Mouse (Mus musculus) MEL (cell line): ENCODE results near the gene Akap17b. TPM values are rescaled to one million over a fixed set of nuclear protein-coding genes. Genes with fewer than 3 reads are reported as not detected.

ENCODE experiments used
- DNase-seq: peaks from one replicate; pipeline ENCODE4 v3.0.0; 2011; ENCODE audit warnings: low read depth, low spot score
- H3K27ac ChIP-seq: 2 replicates; pipeline ENCODE4 v1.5.1; 2012; ENCODE audit warnings: low read depth, mild to moderate bottlenecking, control low read depth, low read length, moderate library complexity; ENCODE audit not compliant: control insufficient read depth
- H3K27me3 ChIP-seq, 2 experiments: fragments of 150-350 bp in 1 of 2; sonication (generic) in 1 of 2; 2 replicates each; pipeline ENCODE4 v1.6.1; 2012; ENCODE audit warnings: low read length in 2 of 2, mild to moderate bottlenecking in 2 of 2, improper control_type of control experiment in 1 of 2, moderate library complexity in 1 of 2; ENCODE audit not compliant: insufficient read depth in 2 of 2, control insufficient read depth in 1 of 2
- H3K36me3 ChIP-seq, 2 experiments: 2 replicates each; pipeline ENCODE4 v1.6.1; 2012 to 2014; ENCODE audit warnings: low read length in 2 of 2, improper control_type of control experiment in 1 of 2, inconsistent platforms in 1 of 2, mild to moderate bottlenecking in 1 of 2; ENCODE audit not compliant: insufficient read depth in 2 of 2, control insufficient read depth in 1 of 2
- H3K4me1 ChIP-seq, 2 experiments: fragments of 150-350 bp in 1 of 2; sonication (generic) in 1 of 2; 2 replicates each; pipeline ENCODE4 v1.6.1; 2012; ENCODE audit warnings: low read length in 2 of 2, improper control_type of control experiment in 1 of 2, mild to moderate bottlenecking in 1 of 2; ENCODE audit not compliant: insufficient read depth in 2 of 2, control insufficient read depth in 1 of 2
- H3K4me3 ChIP-seq, 2 experiments: fragments of 150-350 bp in 1 of 2; sonication (generic) in 1 of 2; 2 replicates each; pipeline ENCODE4 v1.5.1; 2012; ENCODE audit warnings: low read depth in 2 of 2, low read length in 2 of 2, mild to moderate bottlenecking in 2 of 2, moderate library complexity in 2 of 2, control low read depth in 1 of 2, improper control_type of control experiment in 1 of 2; ENCODE audit not compliant: control insufficient read depth in 1 of 2, insufficient read depth in 1 of 2
- H3K79me2 ChIP-seq: 2 replicates; pipeline ENCODE4 v1.6.1; 2012; ENCODE audit warnings: mild to moderate bottlenecking, low read length, moderate library complexity; ENCODE audit not compliant: control insufficient read depth, poor library complexity, insufficient read depth
- H3K9ac ChIP-seq: 2 replicates; pipeline ENCODE4 v1.6.1; 2012; ENCODE audit warnings: low read depth, mild to moderate bottlenecking, control low read depth, low read length, moderate library complexity; ENCODE audit not compliant: control insufficient read depth, poor library complexity, severe bottlenecking
- H3K9me3 ChIP-seq: fragments of 150-350 bp; sonication (generic); replicated peaks from 2 replicates; pipeline ENCODE4 v1.6.1; 2012; ENCODE audit warnings: mild to moderate bottlenecking, low read length, improper control_type of control experiment, moderate library complexity; ENCODE audit not compliant: insufficient read depth
- CHD1 ChIP-seq: IDR thresholded peaks from 2 replicates; pipeline ENCODE4 v1.6.1; 2012; ENCODE audit warnings: low read depth, mild to moderate bottlenecking, inconsistent platforms, low read length, improper control_type of control experiment
- CTCF ChIP-seq, 3 experiments: IDR thresholded peaks in 2 of 3; conservative IDR thresholded peaks in 1 of 3; 2 replicates each; pipeline ENCODE4 v1.5.1; 2011 to 2012; ENCODE audit warnings: low read length in 3 of 3, low read depth in 2 of 3, mild to moderate bottlenecking in 2 of 3, improper control_type of control experiment in 1 of 3, inconsistent platforms in 1 of 3, mixed read lengths in 1 of 3, moderate library complexity in 1 of 3; ENCODE audit not compliant: control insufficient read depth in 1 of 3, insufficient read depth in 1 of 3, poor library complexity in 1 of 3, severe bottlenecking in 1 of 3
- ELF1 ChIP-seq: IDR thresholded peaks from 2 replicates; pipeline ENCODE4 v1.6.1; 2014; ENCODE audit warnings: low read depth, mild to moderate bottlenecking, inconsistent platforms, low read length, improper control_type of control experiment, moderate library complexity
- EP300 ChIP-seq, 2 experiments: IDR thresholded peaks; 2 replicates each; pipeline ENCODE4 v1.6.1; 2011; ENCODE audit warnings: improper control_type of control experiment in 2 of 2, low read length in 2 of 2, low read depth in 1 of 2, mild to moderate bottlenecking in 1 of 2
- HCFC1 ChIP-seq: IDR thresholded peaks from 2 replicates; pipeline ENCODE4 v1.6.1; 2012; ENCODE audit warnings: low read depth, mild to moderate bottlenecking, inconsistent platforms, low read length, improper control_type of control experiment, moderate library complexity
- KAT2A ChIP-seq: conservative IDR thresholded peaks from 2 replicates; pipeline ENCODE4 v1.6.1; 2012; ENCODE audit warnings: low read depth, low read length, improper control_type of control experiment, inconsistent platforms
- MAZ ChIP-seq: IDR thresholded peaks from 2 replicates; pipeline ENCODE4 v1.6.1; 2012; ENCODE audit warnings: low read depth, mild to moderate bottlenecking, inconsistent platforms, low read length, improper control_type of control experiment
- MEF2A ChIP-seq: IDR thresholded peaks from 2 replicates; pipeline ENCODE4 v1.6.1; 2014; ENCODE audit warnings: low read depth, mild to moderate bottlenecking, inconsistent platforms, low read length, improper control_type of control experiment; ENCODE audit not compliant: poor library complexity, insufficient replicate concordance, severe bottlenecking; ENCODE audit errors: extremely low read depth
- MYB ChIP-seq: IDR thresholded peaks from 2 replicates; pipeline ENCODE4 v1.6.1; 2011; ENCODE audit warnings: mild to moderate bottlenecking, low read depth, low read length, improper control_type of control experiment
- MYC ChIP-seq: IDR thresholded peaks from 2 replicates; pipeline ENCODE4 v1.6.1; 2011; ENCODE audit warnings: low read depth, mild to moderate bottlenecking, low read length, improper control_type of control experiment, moderate library complexity
- RAD21 ChIP-seq: IDR thresholded peaks from 2 replicates; pipeline ENCODE4 v1.6.1; 2011; ENCODE audit warnings: mild to moderate bottlenecking, low read depth, low read length, improper control_type of control experiment
- SMC3 ChIP-seq: IDR thresholded peaks from 2 replicates; pipeline ENCODE4 v1.6.1; 2011; ENCODE audit warnings: low read depth, low read length, improper control_type of control experiment
- TBP ChIP-seq: IDR thresholded peaks from 2 replicates; pipeline ENCODE4 v1.8.0; 2011; ENCODE audit warnings: low read depth, low read length, improper control_type of control experiment
- TCF12 ChIP-seq: IDR thresholded peaks from 2 replicates; pipeline ENCODE4 v1.6.1; 2014; ENCODE audit warnings: low read depth, mild to moderate bottlenecking, inconsistent platforms, low read length, improper control_type of control experiment, moderate library complexity
- ZC3H11A ChIP-seq: IDR thresholded peaks from 2 replicates; pipeline ENCODE4 v1.6.1; 2012; ENCODE audit warnings: low read depth, mild to moderate bottlenecking, inconsistent platforms, low read length, improper control_type of control experiment
- ZNF384 ChIP-seq: IDR thresholded peaks from 2 replicates; pipeline ENCODE4 v1.6.1; 2012; ENCODE audit warnings: low read depth, mild to moderate bottlenecking, inconsistent platforms, low read length, improper control_type of control experiment
- polyA plus RNA-seq, 2 experiments: library from polyadenylated mRNA; stranded (reverse) in 1 of 2; unstranded in 1 of 2; fragments of >175 nt in 1 of 2; fragments of >200 nt in 1 of 2; gene quantifications; 2 replicates each; pipeline versions ENCODE4 v1.2.1 to v1.2.4; 2012; ENCODE audit warnings: low replicate concordance in 2 of 2, low read depth in 1 of 2; ENCODE audit not compliant: insufficient read length in 2 of 2, insufficient read depth in 1 of 2, missing spikeins in 1 of 2
- total RNA-seq: library from RNA; depleted of rRNA; stranded (reverse); fragments of 300-350 nt; gene quantifications from 2 replicates; pipeline ENCODE4 v1.2.3, GENCODE M21; 2012

The Akap17b gene
- total and polyA plus RNA-seq, 3 experiments: 1.3 to 1.6 TPM; not detected in 1

DNA sequence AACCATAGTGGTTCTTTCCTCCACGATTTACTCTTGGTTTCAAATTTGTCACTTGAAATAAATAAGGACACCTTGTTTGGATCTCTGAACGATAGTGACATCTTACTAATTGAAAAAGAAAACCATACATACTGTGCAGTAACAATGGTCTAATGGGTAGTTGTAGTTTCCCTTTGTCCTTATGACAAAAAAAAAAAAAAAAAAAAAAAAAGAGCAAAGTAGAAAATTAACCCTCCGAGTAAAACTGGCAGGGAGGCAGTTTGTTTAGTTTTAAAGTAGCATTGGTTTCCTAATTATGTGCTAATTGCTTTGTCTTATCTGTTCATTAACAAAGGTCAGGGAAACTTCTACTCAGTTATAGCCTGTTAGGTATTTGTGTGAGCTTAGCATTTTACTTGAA, 83.1 kb downstream of the Akap17b start:
- peak overlapping the region; percentile 65 to 75 for H3K4me3 ChIP-seq
- no peak for DNase-seq
- peaks cover 0 to 8% of the 10 kb centered on the region in 2 experiments; a peak in 2 of 4 replicates for H3K36me3 ChIP-seq
- no peak overlapping the region for H3K27ac ChIP-seq
- H3K79me2 ChIP-seq: no peaks in the 10 kb centered on the region
- peaks cover 0 to 3% of the 10 kb centered on the region in 2 experiments; a peak in 3 of 4 replicates for H3K27me3 ChIP-seq
- peak overlapping the region; percentile 71 for H3K9ac ChIP-seq
- TF ChIP-seq CHD1 (no peak), MEF2A (no peak), MYB (no peak), ZC3H11A (no peak), ZNF384 (peak; percentile 66), KAT2A (no peak)
- peaks cover 2% of the 10 kb centered on the region in 2 experiments; a peak in 2 of 4 replicates for H3K4me1 ChIP-seq
- H3K9me3 ChIP-seq: no peaks in the 10 kb centered on the region

DNA sequence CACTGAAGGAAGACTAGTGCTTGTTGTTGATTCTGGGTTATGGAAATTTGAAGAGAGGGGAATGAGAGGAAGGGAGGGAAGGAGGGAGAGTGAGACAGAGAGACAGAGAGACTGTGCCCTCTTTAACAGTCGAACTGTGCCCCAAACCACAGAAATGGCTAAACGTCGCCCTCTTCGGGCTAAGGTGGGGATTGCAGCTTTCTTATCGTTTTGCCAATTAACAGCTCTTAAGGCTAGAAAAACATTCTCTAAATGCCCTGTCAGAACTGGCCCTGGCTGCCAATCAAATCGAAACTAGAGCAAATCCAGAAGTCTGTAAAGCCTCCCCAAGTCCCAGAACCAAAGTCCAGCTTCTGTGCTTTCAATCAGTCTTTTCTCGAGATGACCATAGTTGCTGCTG, 83.5 kb downstream of the Akap17b start:
- H3K27me3 ChIP-seq: peaks cover 0 to 3% of the 10 kb centered on the region in 2 experiments; a peak in 3 of 4 replicates
- H3K36me3 ChIP-seq: peaks cover 0 to 8% of the 10 kb centered on the region in 2 experiments; a peak in 2 of 4 replicates
- peak overlapping the region; percentile 71 for H3K9ac ChIP-seq
- H3K79me2 ChIP-seq: no peaks in the 10 kb centered on the region
- DNase-seq: peak; percentile 75
- H3K4me3 ChIP-seq: peak overlapping the region; percentile 65 to 75
- no peak overlapping the region for H3K27ac ChIP-seq
- H3K9me3 ChIP-seq: no peaks in the 10 kb centered on the region
- H3K4me1 ChIP-seq: peaks cover 2% of the 10 kb centered on the region in 2 experiments; a peak in 2 of 4 replicates
- TF ChIP-seq MAZ (no peak), ZC3H11A (peak; percentile 37), HCFC1 (no peak), TCF12 (no peak), ELF1 (no peak), TBP (no peak), CTCF (IDR thresholded peaks at IDR 0.05 in 2 of 3, conservative IDR thresholded peaks at IDR 0.05 in 1 of 3; ENCODE audit: control insufficient read depth in 1 of 3, insufficient read depth in 1 of 3, low read depth in 2 of 3, low read length in 3 of 3, poor library complexity in 1 of 3, severe bottlenecking in 1 of 3) (peak; percentile 60 to 72 (median 64)), KAT2A (no peak), RAD21 (peak; percentile 64), SMC3 (peak; percentile 75)

DNA sequence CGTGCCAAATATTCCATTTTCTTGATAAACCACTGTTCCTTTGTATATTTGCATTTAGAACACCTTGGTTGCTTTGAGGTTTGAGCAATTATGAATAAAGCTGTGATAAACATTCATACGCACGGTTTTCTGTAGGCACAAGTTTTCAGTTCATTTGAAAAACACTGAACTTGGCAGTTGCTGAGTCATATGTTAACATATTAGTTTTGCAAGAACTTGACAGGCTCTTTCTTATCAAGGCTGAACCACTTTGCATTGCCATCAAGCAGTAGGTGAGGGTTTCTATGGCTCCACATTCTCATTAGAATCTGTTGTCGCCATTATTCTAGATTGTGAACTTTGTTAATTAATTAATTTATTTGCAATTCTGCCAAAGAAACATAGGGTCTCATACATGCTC, 85.0 kb downstream of the Akap17b start:
- DNase-seq: peak; percentile 39
- peaks cover 0 to 8% of the 10 kb centered on the region in 2 experiments; a peak in 2 of 4 replicates for H3K36me3 ChIP-seq
- TF ChIP-seq MYC (no peak), EP300 (IDR thresholded peaks at IDR 0.05; ENCODE audit: low read depth in 1 of 2, low read length in 2 of 2) (peak; percentile 9 to 20; a peak in 1 of 4 replicates)
- TF ChIP-seq, all 39 proteins: peak for 1
- Histone ChIP-seq H3K27me3 (peaks cover 0 to 3% of the 10 kb centered on the region in 2 experiments; a peak in 2 of 4 replicates), H3K79me2 (no peaks in the 10 kb centered on the region), H3K4me3 (no peak overlapping the region), H3K9ac (no peak overlapping the region), H3K27ac (no peak overlapping the region), H3K4me1 (peaks cover 2% of the 10 kb centered on the region in 2 experiments; a peak in 2 of 4 replicates), H3K9me3 (no peaks in the 10 kb centered on the region)
